Mouse (Mus musculus): ENCODE results near the gene Ado. TPM values are rescaled to one million over a fixed set of nuclear protein-coding genes. Genes with fewer than 3 reads are reported as not detected.

The Ado gene
- polyA plus RNA-seq, 1 experiment: 11.6 TPM

DNA sequence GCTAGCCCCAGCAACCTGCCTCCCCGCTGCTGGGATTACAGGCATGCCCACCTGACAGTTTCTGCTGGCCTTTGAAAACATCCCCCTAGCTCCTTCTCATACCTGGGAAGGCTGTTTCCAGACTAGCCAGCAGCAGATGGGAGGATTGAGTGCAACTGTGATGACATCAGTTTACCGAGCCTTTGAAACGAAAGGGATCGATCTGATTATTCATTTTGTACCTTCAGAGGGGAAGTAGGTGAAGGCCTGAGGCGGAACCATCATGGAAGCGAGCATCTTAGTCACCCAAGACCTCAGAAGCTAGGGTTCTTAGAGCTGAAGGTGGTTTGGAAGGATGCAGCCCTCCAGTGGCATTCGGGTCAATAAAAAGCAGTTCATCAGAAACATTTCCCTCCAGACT, 15.8 kb upstream of the Ado start:
- Histone ChIP-seq H3K4me3 (replicated peaks; ENCODE audit: extremely low read depth, low read depth, low read length) (no peak overlapping the region), H3K4me1 (ENCODE audit: control insufficient read depth, insufficient read depth, low read length) (no peaks in the 10 kb centered on the region)
- WGBS: 90% methylated on average over 7 of the region's 7 CpGs
- TF ChIP-seq CTCF (IDR thresholded peaks at IDR 0.05; ENCODE audit: insufficient read depth, low read length) (no peak), POLR2A (IDR thresholded peaks at IDR 0.05; ENCODE audit: borderline replicate concordance, extremely low read depth, low read depth, low read length) (no peak)
- DNase-seq: no peak

DNA sequence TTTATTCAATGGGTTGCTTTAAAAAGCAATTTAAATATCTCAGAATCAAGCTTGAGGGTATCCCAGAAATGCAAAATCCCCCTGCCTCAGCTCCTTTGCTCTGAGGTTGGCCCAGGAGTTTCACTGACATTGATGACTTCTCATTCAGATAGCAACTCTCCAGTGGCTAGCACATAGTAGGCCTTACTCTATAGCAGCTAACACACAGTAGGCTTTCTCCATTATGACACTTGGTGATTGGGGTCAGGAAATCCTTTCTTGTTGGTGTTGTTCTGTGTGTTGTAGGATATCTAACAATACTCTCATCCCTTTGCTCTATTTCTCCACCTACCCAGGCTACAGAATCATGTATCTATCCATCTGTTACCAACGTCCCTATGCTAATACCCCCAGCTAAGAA, 12.4 kb upstream of the Ado start:
- Histone ChIP-seq H3K4me1 (ENCODE audit: control insufficient read depth, insufficient read depth, low read length) (no peaks in the 10 kb centered on the region), H3K4me3 (replicated peaks; ENCODE audit: extremely low read depth, low read depth, low read length) (no peak overlapping the region)
- no peak for DNase-seq
- TF ChIP-seq CTCF (IDR thresholded peaks at IDR 0.05; ENCODE audit: insufficient read depth, low read length) (no peak), POLR2A (IDR thresholded peaks at IDR 0.05; ENCODE audit: borderline replicate concordance, extremely low read depth, low read depth, low read length) (no peak)
- 69% methylated on average over 1 of the region's 1 CpGs for WGBS

DNA sequence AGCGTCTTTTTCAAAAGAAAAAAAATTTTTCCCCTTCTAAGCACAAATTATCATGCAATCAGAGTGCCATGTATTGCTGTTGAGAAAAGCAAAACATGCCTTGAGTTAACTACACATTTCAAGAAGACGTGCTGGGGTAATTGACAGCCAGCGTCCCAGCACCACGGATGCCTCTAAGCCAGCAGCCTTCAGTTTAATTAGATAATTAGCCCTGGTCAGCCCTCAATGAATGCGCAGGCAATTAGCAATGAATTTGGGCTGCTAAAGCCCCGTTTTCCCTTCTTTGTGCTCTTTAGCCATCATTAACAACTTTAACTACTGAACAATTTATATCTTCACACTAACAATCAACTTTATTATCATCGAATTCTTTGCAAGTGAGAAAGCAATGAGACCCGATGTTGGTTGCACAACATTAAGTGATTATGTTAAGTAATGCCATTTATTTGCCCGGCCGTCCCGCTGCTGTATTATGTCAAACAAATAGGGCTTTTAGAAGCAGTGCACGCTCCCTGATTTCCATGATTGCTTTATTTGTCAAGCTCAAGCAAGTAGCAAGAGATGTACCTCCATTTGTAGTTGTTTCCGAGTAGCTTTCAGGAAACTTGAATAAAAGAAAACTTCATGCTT, 11.1 kb upstream of the Ado start:
- 63% methylated on average over 13 of the region's 13 CpGs for WGBS
- TF ChIP-seq POLR2A (IDR thresholded peaks at IDR 0.05; ENCODE audit: borderline replicate concordance, extremely low read depth, low read depth, low read length): no peak
- no peak for TF ChIP-seq CTCF (IDR thresholded peaks at IDR 0.05; ENCODE audit: insufficient read depth, low read length)
- no peak for DNase-seq
- no peak overlapping the region for H3K4me3 ChIP-seq (replicated peaks; ENCODE audit: extremely low read depth, low read depth, low read length)
- no peaks in the 10 kb centered on the region for H3K4me1 ChIP-seq (ENCODE audit: control insufficient read depth, insufficient read depth, low read length)

DNA sequence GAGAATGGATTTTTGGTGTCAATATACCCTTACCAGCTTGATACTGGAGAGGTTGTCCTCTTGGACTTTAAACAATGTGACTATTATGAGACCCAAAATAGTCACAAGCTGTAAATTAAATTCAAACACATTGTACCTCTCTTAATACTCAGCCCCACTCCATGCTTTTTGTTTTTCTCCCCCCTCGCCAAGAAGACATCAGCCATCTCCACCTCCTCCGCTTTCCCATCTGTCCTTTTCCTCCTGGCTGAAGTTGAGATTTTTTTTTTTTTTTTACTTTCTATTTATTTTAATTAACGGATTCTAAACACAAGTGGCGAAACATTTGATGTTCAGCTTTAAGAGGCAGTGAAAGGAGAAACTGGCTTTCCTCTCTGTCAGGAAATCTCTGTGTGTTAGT, 9.3 kb upstream of the Ado start:
- H3K4me1 ChIP-seq (ENCODE audit: control insufficient read depth, insufficient read depth, low read length): no peaks in the 10 kb centered on the region
- no peak for TF ChIP-seq POLR2A (IDR thresholded peaks at IDR 0.05; ENCODE audit: borderline replicate concordance, extremely low read depth, low read depth, low read length)
- TF ChIP-seq CTCF (IDR thresholded peaks at IDR 0.05; ENCODE audit: insufficient read depth, low read length): no peak
- 76% methylated on average over 4 of the region's 4 CpGs for WGBS

DNA sequence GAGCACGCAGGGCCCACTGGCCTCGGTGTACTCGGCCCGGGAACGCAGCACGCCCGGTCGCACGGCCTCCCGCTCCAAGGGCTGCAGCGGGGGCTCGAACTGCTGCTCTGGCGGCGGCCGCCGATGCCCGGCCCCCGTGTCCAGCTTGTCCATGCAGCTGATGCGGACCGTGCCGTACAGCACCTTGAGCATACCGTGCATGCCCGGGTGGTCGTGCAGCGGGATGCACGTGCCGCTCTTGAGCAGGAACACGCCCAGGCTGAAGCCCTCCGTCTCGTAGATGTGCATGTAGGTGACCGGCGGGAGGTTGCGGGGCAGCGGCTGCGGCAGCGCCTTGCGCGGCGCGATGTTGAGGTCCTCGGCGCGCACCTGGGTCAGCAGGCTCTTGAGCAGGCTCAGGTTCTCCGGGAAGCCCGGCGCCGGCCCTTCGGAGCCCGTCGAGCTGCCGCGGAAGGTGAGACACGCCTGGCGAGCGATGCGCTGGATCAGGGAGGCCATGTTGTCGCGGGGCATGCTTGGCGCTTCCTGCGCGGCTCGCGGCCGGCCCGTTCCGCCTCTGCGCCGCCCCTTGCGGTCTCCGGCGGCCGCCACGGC, 397 bp downstream of the Ado start:
- TF ChIP-seq CTCF (IDR thresholded peaks at IDR 0.05; ENCODE audit: insufficient read depth, low read length) (no peak), POLR2A (IDR thresholded peaks at IDR 0.05; ENCODE audit: borderline replicate concordance, extremely low read depth, low read depth, low read length) (no peak)
- under 1% methylated on average over 73 of the region's 73 CpGs for WGBS
- H3K4me3 ChIP-seq (replicated peaks; ENCODE audit: extremely low read depth, low read depth, low read length): peak overlapping the region; percentile 64
- H3K4me1 ChIP-seq (ENCODE audit: control insufficient read depth, insufficient read depth, low read length): peaks cover 8% of the 10 kb centered on the region; the same call in 1 of the 2 replicates
- DNase-seq: no peak

More for the DNA sequence above, 9.3 kb upstream of the Ado start:
- no peak overlapping the region for H3K4me3 ChIP-seq (replicated peaks; ENCODE audit: extremely low read depth, low read depth, low read length)
- DNase-seq: no peak

DNA sequence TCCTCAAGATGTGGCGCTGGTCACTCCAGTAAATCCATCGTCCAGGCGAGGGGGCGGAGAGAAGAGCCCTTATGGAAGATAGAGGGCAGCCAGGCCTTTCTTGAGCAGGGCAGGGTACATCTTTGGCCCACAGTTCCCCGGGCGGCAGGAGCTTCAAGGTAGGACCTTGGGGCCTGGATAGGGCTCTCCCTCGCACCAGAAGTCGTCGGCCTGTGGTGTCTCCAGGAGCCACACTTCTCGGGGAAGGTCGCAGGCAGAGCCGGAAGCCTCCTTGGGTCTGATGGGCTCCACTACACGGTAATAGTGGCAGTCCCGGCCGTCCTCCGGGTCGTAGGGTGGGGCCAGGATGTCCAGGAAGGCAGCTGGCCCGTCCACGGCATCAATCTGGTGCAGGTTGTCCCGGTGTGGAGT, 900 bp downstream of the Ado start:
- peak overlapping the region; percentile 64 for H3K4me3 ChIP-seq (replicated peaks; ENCODE audit: extremely low read depth, low read depth, low read length)
- no peak for TF ChIP-seq POLR2A (IDR thresholded peaks at IDR 0.05; ENCODE audit: borderline replicate concordance, extremely low read depth, low read depth, low read length)
- TF ChIP-seq CTCF (IDR thresholded peaks at IDR 0.05; ENCODE audit: insufficient read depth, low read length): no peak
- 5% methylated on average over 20 of the region's 20 CpGs for WGBS
- no peak for DNase-seq
- peaks cover 8% of the 10 kb centered on the region; the same call in 1 of the 2 replicates for H3K4me1 ChIP-seq (ENCODE audit: control insufficient read depth, insufficient read depth, low read length)

DNA sequence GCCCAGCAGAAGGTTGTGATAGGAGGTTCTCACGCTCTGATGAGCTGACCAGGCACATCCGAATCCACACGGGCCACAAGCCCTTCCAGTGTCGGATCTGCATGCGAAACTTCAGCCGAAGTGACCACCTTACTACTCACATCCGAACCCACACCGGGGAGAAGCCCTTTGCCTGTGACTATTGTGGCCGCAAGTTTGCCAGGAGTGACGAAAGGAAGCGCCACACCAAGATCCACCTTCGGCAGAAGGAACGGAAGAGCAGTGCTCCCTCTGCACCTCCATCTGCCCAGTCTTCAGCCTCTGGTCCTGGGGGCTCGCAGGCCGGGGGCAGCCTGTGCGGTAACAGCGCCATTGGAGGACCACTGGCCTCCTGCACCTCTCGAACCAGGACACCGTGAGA, 8.2 kb downstream of the Ado start:
- WGBS: 51% methylated on average over 19 of the region's 19 CpGs
- DNase-seq: no peak
- Histone ChIP-seq H3K4me3 (replicated peaks; ENCODE audit: extremely low read depth, low read depth, low read length) (no peak overlapping the region), H3K4me1 (ENCODE audit: control insufficient read depth, insufficient read depth, low read length) (peaks cover 14% of the 10 kb centered on the region; the same call in 1 of the 2 replicates)
- TF ChIP-seq CTCF (IDR thresholded peaks at IDR 0.05; ENCODE audit: insufficient read depth, low read length) (no peak), POLR2A (IDR thresholded peaks at IDR 0.05; ENCODE audit: borderline replicate concordance, extremely low read depth, low read depth, low read length) (no peak)

DNA sequence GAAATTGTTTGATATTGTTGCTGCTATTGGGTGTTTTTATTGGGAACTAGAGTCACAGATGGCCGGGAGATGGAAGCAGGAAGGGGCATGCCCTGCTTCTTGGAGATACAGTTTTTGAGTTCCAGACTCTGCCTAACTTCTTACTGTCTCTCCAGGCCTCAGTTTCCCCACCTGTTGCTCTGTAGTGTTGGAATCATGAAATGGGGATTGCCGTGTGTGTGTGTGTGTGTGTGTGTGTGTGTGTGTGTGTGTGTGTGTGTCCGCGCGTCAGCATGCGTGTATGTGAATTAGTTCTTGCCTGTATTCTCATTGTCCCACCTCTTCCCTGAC, 9.4 kb downstream of the Ado start:
- no peak for DNase-seq
- WGBS: 58% methylated on average over 6 of the region's 6 CpGs
- Histone ChIP-seq H3K4me3 (replicated peaks; ENCODE audit: extremely low read depth, low read depth, low read length) (no peak overlapping the region), H3K4me1 (ENCODE audit: control insufficient read depth, insufficient read depth, low read length) (peaks cover 14% of the 10 kb centered on the region; the same call in 1 of the 2 replicates)
- TF ChIP-seq CTCF (IDR thresholded peaks at IDR 0.05; ENCODE audit: insufficient read depth, low read length): no peak
- TF ChIP-seq POLR2A (IDR thresholded peaks at IDR 0.05; ENCODE audit: borderline replicate concordance, extremely low read depth, low read depth, low read length): no peak

DNA sequence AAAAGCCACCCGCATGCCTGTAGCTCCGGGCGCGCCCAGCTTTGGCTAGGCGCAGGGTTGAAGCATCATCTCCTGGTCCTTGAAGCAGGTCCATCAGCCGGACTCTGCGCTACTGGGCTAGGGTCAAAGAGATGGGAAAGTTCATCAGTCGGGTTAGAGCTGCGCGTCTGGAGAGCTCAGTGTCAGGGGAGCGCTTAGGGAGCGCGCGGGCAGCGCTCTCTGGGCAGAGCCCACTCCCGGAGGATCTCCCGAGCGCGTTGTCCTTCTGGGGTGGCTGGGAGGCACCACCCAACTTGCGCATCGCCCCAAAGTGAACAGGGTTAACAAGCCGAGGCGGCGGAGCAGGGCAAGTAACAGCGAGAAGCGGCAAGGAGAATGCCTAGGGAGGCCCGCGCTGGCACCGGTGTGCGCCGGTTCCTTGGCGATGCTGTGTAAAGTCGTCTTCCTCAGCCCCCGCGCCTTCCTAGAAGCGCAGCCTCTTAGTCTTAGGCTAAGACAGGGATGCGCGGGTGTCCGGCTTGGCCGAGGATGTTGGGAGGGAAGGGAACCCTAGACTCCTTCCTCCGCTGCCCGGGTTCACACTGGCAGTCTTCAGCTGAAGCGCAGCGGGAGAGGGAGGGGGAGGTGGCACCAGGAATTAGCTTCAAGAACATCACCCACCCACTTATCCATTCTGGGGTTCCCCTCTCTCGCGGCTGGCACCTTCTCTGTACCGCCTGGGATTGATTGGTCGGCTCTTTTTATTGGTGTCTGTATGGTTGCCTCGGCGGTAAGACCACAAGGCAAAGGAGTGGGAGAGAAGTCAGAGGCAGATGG, 10.0 kb downstream of the Ado start:
- 2% methylated on average over 50 of the region's 50 CpGs for WGBS
- no peak for TF ChIP-seq CTCF (IDR thresholded peaks at IDR 0.05; ENCODE audit: insufficient read depth, low read length)
- no peak for TF ChIP-seq POLR2A (IDR thresholded peaks at IDR 0.05; ENCODE audit: borderline replicate concordance, extremely low read depth, low read depth, low read length)
- peak; percentile 27 for DNase-seq
- Histone ChIP-seq H3K4me3 (replicated peaks; ENCODE audit: extremely low read depth, low read depth, low read length) (no peak overlapping the region), H3K4me1 (ENCODE audit: control insufficient read depth, insufficient read depth, low read length) (peaks cover 14% of the 10 kb centered on the region; the same call in 1 of the 2 replicates)

Measured in lung, adult 2 months (tissue).